Mouse (Mus musculus) midbrain, embryonic 16.5 days (tissue): ENCODE measurements at regions not wholly inside any gene's neighbourhood (a gene's known extent, or its start where the extent isn't known, plus 50 kb on each side); places are given as distances from the start of the nearest gene placed in this dataset.

Experiments used
- ATAC-seq: fragments of 200-750 bp; cut with Nextera tagmentation; 2 replicates; pipeline ENCODE4 v1.8.0; 2017; ENCODE audit warnings: moderate TSS enrichment
- H3K27ac ChIP-seq: fragments of 300-500 bp; sonication (generic); 2 replicates; pipeline ENCODE4 v1.5.1; 2014; ENCODE audit warnings: mild to moderate bottlenecking, low read length, mixed read lengths
- H3K27me3 ChIP-seq: fragments of 300-500 bp; sonication (generic); 2 replicates; pipeline ENCODE4 v1.6.1; 2014; ENCODE audit warnings: low read depth, low read length, mixed read lengths; ENCODE audit not compliant: control insufficient read depth, insufficient read depth
- H3K36me3 ChIP-seq: fragments of 300-500 bp; sonication (generic); 2 replicates; pipeline ENCODE4 v1.6.1; 2014; ENCODE audit warnings: mild to moderate bottlenecking, low read length, moderate library complexity, mixed read lengths; ENCODE audit not compliant: control insufficient read depth, insufficient read depth
- H3K4me1 ChIP-seq: fragments of 300-500 bp; sonication (generic); 2 replicates; pipeline ENCODE4 v1.6.1; 2014; ENCODE audit warnings: mild to moderate bottlenecking, low read length, mixed read lengths; ENCODE audit not compliant: control insufficient read depth, insufficient read depth
- H3K4me2 ChIP-seq: fragments of 300-500 bp; sonication (generic); 2 replicates; pipeline ENCODE4 v1.6.1; 2014; ENCODE audit warnings: mild to moderate bottlenecking, low read length, mixed read lengths
- H3K4me3 ChIP-seq: fragments of 300-500 bp; sonication (generic); 2 replicates; pipeline ENCODE4 v1.5.1; 2014; ENCODE audit warnings: low read depth, mild to moderate bottlenecking, low read length, moderate library complexity, mixed read lengths
- H3K9ac ChIP-seq: fragments of 300-500 bp; sonication (generic); 2 replicates; pipeline ENCODE4 v1.6.1; 2014; ENCODE audit warnings: low read depth, low read length, mixed read lengths
- H3K9me3 ChIP-seq: fragments of 300-500 bp; sonication (generic); replicated peaks from 2 replicates; pipeline ENCODE4 v1.6.1; 2014; ENCODE audit warnings: mild to moderate bottlenecking, low read length, mixed read lengths; ENCODE audit not compliant: control insufficient read depth, poor library complexity, severe bottlenecking
- WGBS: fragments of 180-500 bp; shearing (Covaris S2); extraction: QIAGEN DNeasy Blood & Tissue Kit; methylation state at CpG from one replicate; pipeline ENCODE4 v1.1.7; 2014; 5-methylcytosine and 5-hydroxymethylcytosine counted together

DNA sequence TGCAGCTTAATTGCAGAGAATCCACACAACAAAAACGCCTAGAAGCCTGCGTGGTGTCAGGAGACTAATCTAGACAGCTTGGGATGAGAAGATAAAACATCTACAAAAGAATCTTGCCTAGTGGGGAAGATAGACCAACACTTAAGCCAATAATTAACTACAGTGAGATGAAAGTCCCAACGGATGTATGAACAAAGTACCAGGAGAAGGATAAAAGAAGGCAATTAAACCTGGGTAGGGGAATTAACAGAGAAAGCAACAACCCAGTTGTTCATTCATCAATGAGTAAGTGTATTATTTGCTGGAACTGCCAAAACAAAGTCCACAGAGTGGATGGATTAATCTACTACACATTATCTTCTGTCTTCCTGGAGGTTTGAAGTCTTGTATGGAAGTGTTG, 99.8 kb downstream of the Olfm4 start:
- Histone ChIP-seq H3K4me3 (no peak overlapping the region), H3K27ac (no peak overlapping the region), H3K27me3 (no peaks in the 10 kb centered on the region), H3K4me1 (no peaks in the 10 kb centered on the region), H3K9ac (no peak overlapping the region), H3K36me3 (no peaks in the 10 kb centered on the region), H3K4me2 (no peak overlapping the region), H3K9me3 (peaks cover under 1% of the 10 kb centered on the region; the same call in 1 of the 2 replicates)
- 56% methylated on average over 3 of the region's 3 CpGs for WGBS
- ATAC-seq: no peak

- Histone ChIP-seq H3K9ac (no peak overlapping the region), H3K36me3 (no peaks in the 10 kb centered on the region), H3K27me3 (no peaks in the 10 kb centered on the region), H3K4me3 (no peak overlapping the region), H3K9me3 (no peaks in the 10 kb centered on the region), H3K4me2 (no peak overlapping the region), H3K27ac (no peak overlapping the region), H3K4me1 (0 out of 2 replicates have a peak, but pooled peaks cover 3% of the 10 kb centered on the region)
- no peak for ATAC-seq
- 20% methylated on average over 1 of the region's 1 CpGs for WGBS
Observed at GRCm38 (mm10) chr14:80097238-80097637, 113.4 kb downstream of the Olfm4 start.

- H3K27me3 ChIP-seq: no peaks in the 10 kb centered on the region
- H3K9me3 ChIP-seq: no peaks in the 10 kb centered on the region
- H3K9ac ChIP-seq: no peak overlapping the region
- no peak overlapping the region for H3K4me3 ChIP-seq
- H3K27ac ChIP-seq: no peak overlapping the region
- H3K4me1 ChIP-seq: peaks cover 7% of the 10 kb centered on the region; the same call in 1 of the 2 replicates
- no peaks in the 10 kb centered on the region for H3K36me3 ChIP-seq
- peak; percentile 56; the same call in 1 of the 2 replicates for ATAC-seq
- 64% methylated on average over 6 of the region's 6 CpGs for WGBS
- no peak overlapping the region for H3K4me2 ChIP-seq
Observed at GRCm38 (mm10) chr14:80113115-80113687, 129.3 kb downstream of the Olfm4 start.

GRCm38 (mm10) chr14:80114326-80114725, 130.4 kb downstream of the Olfm4 start:
- Histone ChIP-seq H3K4me1 (peaks cover 7% of the 10 kb centered on the region; the same call in 1 of the 2 replicates), H3K9ac (no peak overlapping the region), H3K4me3 (no peak overlapping the region), H3K4me2 (no peak overlapping the region), H3K36me3 (no peaks in the 10 kb centered on the region), H3K27ac (no peak overlapping the region), H3K9me3 (no peaks in the 10 kb centered on the region), H3K27me3 (no peaks in the 10 kb centered on the region)
- no peak for ATAC-seq

GRCm38 (mm10) chr14:80125156-80125555, 141.3 kb downstream of the Olfm4 start:
- H3K4me2 ChIP-seq: no peak overlapping the region
- no peak overlapping the region for H3K4me3 ChIP-seq
- ATAC-seq: no peak
- no peak overlapping the region for H3K9ac ChIP-seq
- WGBS: 74% methylated on average over 4 of the region's 4 CpGs
- no peaks in the 10 kb centered on the region for H3K9me3 ChIP-seq
- H3K27me3 ChIP-seq: no peaks in the 10 kb centered on the region
- no peak overlapping the region for H3K27ac ChIP-seq
- no peaks in the 10 kb centered on the region for H3K36me3 ChIP-seq
- H3K4me1 ChIP-seq: no peaks in the 10 kb centered on the region

DNA sequence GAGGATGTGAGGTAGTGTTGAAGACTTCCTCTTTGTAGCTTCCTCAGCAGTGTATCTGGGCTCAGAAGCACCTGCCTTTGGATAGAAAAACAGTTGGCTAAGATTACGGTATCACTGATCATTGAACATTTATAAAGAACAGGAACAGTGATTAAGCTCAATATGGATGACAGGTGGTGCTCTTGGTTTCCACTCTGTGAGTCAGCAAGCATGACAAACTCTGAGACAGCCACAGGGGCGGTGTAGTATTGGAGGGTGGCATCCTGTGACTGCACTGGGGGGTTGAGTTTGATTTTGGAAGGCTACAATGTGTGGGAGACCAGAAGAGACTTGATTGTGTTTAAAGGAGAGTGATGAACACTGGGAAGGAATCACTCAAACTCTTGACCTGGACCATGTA, 144.3 kb downstream of the Olfm4 start:
- 97% methylated on average over 2 of the region's 2 CpGs for WGBS
- Histone ChIP-seq H3K4me3 (no peak overlapping the region), H3K9ac (no peak overlapping the region), H3K9me3 (no peaks in the 10 kb centered on the region), H3K36me3 (no peaks in the 10 kb centered on the region), H3K4me2 (no peak overlapping the region), H3K27ac (no peak overlapping the region), H3K4me1 (no peaks in the 10 kb centered on the region), H3K27me3 (no peaks in the 10 kb centered on the region)
- ATAC-seq: no peak

GRCm38 (mm10) chr14:80137541-80137940, 153.7 kb downstream of the Olfm4 start:
- 30% methylated on average over 5 of the region's 5 CpGs for WGBS
- ATAC-seq: no peak

DNA sequence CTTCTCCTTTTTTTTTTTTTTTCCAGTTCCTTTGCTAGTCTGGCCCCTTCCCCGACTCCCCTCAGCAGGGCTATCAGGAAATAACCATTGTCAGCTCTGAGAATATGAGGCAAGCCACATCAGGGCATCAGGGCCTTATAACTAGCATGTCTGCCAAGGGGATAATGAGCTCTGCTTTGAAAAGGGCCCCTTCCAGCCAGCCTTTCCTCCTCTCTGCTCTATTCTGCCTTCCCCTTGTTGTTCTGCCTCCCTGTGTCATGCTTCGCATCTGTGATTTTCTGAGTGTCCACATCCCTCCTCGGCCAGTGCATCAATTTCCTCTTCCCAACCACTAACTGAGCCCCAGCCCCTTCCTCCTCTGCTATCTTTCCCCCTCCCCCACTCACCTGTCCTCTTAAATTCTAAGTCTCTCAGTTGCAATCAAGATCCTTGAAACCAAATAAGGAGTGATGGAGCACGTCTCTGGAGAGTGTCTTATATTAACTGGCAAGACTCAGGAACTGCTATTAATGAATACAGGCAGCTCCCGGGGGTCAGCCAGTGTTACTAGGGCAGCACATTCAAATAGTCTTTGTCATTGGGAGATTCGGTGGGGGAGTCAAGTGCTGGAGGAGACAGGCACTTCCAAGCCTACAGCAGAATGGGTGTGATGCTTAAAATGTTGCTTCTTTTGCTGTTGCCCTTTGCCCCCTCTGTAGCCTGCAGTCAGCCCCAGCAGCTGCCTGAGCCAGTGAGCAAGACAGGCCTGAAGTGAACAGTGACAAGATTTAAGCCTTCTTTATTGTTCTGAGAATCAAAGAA, 155.3 kb downstream of the Olfm4 start:
- no peak overlapping the region for H3K9ac ChIP-seq
- no peaks in the 10 kb centered on the region for H3K27me3 ChIP-seq
- no peak overlapping the region for H3K4me3 ChIP-seq
- H3K36me3 ChIP-seq: no peaks in the 10 kb centered on the region
- peak overlapping the region; percentile 47 for H3K27ac ChIP-seq
- peak; percentile 82 for ATAC-seq
- no peaks in the 10 kb centered on the region for H3K9me3 ChIP-seq
- 5% methylated on average over 6 of the region's 6 CpGs for WGBS
- H3K4me2 ChIP-seq: no peak overlapping the region
- H3K4me1 ChIP-seq: peaks cover 14% of the 10 kb centered on the region

More at GRCm38 (mm10) chr14:80137541-80137940, 153.7 kb downstream of the Olfm4 start:
- H3K27me3 ChIP-seq: no peaks in the 10 kb centered on the region
- no peak overlapping the region for H3K4me2 ChIP-seq
- H3K36me3 ChIP-seq: no peaks in the 10 kb centered on the region
- H3K9ac ChIP-seq: no peak overlapping the region
- H3K9me3 ChIP-seq: no peaks in the 10 kb centered on the region
- peaks cover 14% of the 10 kb centered on the region for H3K4me1 ChIP-seq
- no peak overlapping the region for H3K27ac ChIP-seq
- H3K4me3 ChIP-seq: no peak overlapping the region

DNA sequence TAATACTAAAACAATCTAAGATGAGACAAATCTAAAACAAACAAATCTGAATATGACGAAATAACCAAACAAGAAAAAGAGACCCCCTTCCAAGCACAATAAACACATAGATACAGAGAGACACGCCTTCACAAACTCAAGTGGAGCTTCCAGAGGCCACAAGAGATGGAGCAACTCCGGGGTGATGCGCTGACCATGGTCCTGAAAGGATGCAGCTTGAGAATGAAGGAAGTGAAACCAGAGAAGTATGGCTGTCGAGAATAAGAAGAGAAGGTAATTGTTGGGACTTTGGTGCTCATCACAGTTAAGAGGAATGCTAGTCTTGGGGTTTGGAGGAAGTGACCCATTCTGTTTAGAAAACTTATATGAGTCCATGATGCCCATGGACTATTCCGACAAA, 173.1 kb downstream of the Olfm4 start:
- H3K9me3 ChIP-seq: no peaks in the 10 kb centered on the region
- no peak overlapping the region for H3K4me3 ChIP-seq
- H3K36me3 ChIP-seq: no peaks in the 10 kb centered on the region
- no peaks in the 10 kb centered on the region for H3K4me1 ChIP-seq
- WGBS: 51% methylated on average over 6 of the region's 6 CpGs
- no peak overlapping the region for H3K4me2 ChIP-seq
- no peak for ATAC-seq
- H3K9ac ChIP-seq: no peak overlapping the region
- no peak overlapping the region for H3K27ac ChIP-seq
- H3K27me3 ChIP-seq: no peaks in the 10 kb centered on the region
